Mouse (Mus musculus) 416B (cell line): ENCODE data around the gene Pcdh7.
A peak's percentile ranks its signal among the peaks of the same experiment; 100 is the strongest.

ENCODE experiments used
- DNase-seq: peaks from one replicate; pipeline ENCODE4 v3.0.0; 2011; ENCODE audit warnings: low read depth

Gene Pcdh7

DNA sequence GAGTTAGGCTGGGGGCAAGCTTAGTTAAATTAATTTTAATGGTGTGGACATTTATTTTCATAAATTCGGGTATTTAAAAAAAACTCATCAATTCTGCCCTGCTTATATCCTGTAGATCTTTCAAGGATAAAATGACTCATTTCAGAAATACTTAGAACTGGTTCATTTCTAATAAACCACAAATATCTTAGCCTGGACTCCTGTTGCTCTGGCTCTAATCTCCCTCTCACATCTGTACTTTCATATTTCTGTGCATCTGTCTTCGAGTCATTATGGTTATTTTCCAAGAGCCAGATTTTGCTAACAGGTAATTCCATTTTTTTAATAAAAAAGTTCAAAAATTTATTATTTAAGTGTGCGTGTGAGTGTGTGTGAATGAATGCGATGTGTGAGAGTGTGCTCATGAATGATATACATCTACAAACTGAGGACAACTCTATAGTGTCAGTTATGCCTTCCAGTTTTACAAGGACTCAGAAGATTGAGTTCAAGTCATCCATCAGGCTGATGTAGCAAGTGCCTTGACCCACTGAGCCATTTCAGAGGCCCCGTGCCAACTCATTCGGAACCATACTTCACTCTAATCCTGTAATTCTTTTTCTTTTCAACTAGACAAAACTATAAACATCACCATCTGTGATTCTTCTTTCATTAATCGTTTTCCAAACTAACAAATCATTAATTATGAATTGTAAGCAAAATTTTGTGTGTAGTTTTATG lies 80.3 kb downstream of the Pcdh7 start:
- DNase-seq, result peak; percentile 63

- DNase-seq, result no peak
These were observed 85.3 kb downstream of the Pcdh7 start for GRCm38 (mm10) chr5:57803108-57803507.

DNA sequence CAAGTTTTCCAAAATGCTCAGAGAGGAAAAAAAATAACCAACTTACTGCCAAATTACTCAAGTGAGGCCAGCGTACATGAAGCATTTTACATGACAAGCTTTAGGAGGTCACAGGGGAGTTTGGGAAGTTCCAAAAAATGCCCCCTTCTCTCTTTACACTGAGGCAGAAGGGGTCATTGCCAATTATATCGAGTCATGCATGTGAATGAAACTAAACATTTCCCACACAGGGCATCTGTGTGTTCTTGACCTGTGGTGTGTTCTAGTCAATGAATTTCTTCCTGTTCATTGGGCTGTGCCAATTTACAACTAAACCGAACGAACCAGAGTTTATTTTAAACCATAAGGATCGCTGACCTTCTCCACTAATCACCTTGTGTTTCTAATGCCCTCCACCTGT lies 86.1 kb downstream of the Pcdh7 start:
- DNase-seq, result no peak

DNA sequence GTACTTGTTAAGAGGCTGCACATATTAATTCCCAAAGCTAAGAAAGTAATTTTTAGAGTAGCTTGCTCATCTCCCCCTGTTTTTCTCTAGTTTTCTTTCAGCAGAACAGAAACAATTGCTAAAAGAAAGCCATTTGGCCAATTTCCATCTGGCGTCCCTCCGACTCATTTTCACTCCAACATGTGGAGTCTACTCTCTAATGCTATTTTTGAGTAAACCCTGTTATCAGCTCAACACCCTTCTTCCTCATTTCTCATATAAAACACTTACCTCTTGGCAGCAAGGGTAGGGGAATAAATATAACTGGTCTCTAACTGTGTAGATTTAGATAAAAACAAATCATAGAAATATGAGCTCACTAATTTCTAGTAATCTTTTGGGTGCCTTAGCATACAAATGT lies 89.6 kb downstream of the Pcdh7 start:
- peak; percentile 44 for DNase-seq

DNA sequence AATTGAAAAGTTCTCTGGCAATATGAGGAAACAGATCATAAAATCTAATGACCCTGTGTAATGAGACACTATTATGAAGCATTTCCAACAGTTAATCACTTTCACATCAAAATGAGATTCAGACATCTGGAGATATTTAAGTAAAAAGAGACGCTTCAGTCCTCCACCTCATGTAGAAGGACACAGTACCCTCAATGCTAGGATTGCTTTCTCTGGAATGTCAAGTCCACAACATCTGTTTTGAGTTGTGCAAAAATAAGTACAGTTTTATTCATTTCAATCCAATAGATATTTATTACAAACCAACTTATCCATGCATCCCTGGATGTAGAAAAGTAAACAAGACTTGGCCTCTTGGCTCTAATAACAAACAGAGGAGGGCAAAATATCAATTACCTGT lies 92.9 kb downstream of the Pcdh7 start:
- no peak for DNase-seq

DNA sequence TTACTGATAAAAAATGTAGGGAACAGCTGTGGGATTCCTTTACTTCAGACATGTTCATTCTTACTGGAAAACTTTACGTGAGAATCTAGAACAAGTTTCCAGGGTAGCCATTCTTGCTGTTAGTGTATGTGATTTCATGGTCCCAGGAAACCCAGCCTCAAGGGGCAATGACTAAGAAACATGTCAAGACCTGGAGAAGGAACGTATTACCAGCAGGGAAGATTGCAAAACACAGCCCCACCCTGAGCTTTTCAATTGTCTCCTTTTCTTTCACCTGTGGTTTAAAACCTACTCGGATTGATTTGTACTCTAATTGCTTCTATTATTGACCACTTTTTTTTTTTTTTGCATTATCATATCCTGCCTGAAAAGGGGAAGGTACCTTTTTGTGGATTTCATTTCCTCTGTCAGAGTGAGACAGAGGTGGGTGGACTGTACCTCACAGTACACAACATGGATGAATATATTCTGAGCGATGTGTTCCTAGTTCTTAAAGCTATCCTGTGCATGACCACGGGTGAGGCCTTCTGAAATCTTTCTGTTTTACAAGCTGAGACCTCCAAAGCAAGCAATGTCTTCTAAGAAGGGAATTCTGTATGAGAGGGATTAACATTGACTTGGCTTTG lies 98.3 kb downstream of the Pcdh7 start:
- DNase-seq, result peak; percentile 61

- DNase-seq, result no peak
These were observed 102.0 kb downstream of the Pcdh7 start for GRCm38 (mm10) chr5:57819788-57820187.

GRCm38 (mm10) chr5:57821099-57821498 lies 103.3 kb downstream of the Pcdh7 start:
- no peak for DNase-seq

DNA sequence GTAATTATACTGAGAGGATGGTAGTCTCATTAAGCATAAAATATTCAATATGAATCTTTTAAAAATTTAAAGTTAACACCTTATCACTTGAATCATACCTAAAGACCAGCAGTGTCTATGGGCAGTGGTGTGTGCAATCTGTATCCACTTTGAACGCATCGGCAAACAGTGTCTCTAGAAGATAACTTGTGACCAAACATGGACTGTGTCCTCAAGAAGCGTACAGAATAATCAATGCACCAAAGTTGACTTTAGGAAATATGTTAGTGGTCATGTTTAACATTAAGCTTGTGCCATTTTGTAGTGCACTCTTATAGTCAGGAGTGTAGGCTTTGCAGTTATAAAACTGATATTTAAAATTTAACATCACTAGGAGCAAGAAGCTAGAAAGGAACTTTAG lies 110.7 kb downstream of the Pcdh7 start:
- DNase-seq, result no peak

- no peak for DNase-seq
These were observed 119.4 kb downstream of the Pcdh7 start for GRCm38 (mm10) chr5:57837150-57837549.

DNA sequence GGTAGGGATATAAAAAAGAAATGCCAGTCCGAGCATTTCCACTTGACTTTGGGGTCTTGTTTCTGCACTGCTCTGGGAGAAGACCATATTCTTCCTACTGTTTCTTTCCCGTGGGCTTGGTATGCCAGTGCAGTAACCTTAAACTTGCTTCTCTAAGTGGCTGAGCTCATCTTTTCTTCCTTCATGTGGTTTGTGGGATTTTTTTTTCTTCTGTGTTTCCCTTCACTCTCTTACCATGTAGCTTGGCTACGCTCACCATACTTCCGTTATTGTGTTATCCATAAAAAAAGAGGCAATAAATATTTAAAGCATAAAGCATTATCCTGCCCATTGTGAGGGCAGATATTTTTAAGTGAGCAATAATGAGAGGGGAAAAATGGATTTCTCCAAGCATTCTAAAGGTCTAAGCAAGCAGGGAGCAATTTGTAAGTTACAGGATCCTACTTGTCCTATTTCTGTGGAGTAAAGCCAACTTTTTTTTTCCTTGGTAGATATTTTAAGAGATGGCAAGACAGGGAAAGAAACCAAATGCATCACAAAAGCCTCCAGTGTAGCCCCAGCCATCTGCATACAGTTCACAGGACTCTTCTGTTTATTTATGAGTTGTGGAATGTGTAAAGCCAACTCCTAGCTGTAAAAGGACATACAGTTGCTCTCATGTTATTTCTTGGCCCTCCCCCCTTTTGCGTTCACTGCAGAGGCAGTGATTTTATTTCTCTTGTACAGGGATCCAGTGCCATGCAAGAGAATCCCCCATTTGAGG lies 123.8 kb downstream of the Pcdh7 start:
- DNase-seq, result peak; percentile 65

DNA sequence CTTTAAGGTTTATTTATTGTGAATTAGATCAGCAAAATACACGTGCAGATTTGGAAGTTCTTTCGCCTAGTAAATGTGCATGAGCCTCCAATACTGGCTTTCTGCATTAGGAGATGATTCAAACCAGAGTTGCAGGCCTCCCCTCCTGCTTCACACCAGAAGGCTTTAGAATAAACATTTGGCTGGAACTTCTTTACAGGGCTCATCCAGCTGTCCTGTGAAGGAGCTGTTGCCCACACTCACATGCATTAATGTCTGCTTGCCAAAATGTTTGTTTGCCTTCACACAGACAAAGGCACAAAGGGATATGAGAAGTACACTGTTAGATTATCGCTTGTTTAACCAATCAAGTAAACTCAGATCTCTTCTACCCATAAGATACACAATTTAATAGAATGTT lies 129.7 kb downstream of the Pcdh7 start:
- DNase-seq, result no peak

DNA sequence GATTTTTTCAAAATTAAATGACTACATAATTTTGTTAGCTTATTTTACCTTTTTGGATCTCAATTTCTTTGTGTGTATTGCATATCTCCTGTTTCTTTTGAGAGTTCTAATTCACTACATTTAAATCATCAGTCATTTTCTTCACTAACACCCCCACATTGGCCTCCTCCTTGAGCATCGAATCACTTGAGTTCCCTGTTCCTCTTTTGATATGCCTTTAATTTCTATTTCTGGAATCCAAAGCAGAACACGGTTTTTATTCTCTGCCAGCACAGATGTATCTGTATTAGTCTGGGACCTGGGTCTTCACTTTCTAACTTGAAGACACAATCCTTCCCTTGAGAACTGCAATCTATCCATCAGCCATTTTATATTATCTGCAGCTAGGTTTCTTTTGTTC lies 132.3 kb downstream of the Pcdh7 start:
- DNase-seq, result no peak

DNA sequence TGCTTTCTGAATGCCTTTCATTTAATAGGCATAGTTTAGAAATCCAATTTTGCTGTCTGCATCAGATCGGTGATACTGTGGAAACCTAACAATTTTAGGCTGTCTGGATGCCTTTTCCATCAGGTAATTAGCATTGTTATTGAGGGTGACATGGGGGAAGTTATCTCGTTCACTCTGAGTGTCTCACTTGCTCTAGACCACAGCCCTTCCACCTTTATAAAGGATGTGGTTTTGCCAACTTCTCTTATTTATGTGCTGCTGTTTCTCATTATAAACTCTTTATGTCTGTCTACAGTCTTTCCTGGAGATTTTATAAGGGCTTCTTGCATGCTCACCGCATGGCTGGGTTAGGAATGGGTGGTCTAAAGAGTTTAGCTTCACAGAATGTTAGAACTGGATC lies 139.5 kb downstream of the Pcdh7 start:
- DNase-seq, result peak; percentile 70

DNA sequence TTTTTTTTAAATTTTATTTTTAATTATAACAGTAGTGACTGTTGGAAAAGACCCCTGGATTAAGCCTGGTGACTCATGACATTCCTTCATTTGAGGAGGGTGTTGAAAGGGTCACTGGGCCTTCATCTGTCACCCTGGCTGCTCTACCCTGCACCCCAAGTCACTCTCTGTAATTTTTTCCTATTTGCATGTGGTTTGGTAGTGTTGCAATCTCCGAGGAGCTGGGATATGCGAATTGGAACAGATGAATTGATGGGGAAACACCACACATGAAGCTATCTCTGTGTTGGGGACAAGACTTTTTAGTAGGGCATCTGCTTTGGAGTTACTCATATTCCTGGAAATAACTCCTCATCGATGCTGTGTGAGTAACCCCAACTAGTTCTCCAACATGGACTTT lies 146.5 kb downstream of the Pcdh7 start:
- peak; percentile 71 for DNase-seq

- DNase-seq, result no peak
These were observed 147.5 kb downstream of the Pcdh7 start for GRCm38 (mm10) chr5:57865256-57865655.

GRCm38 (mm10) chr5:57866097-57866496 lies 148.3 kb downstream of the Pcdh7 start:
- DNase-seq, result no peak

- DNase-seq, result no peak
These were observed 150.1 kb downstream of the Pcdh7 start for GRCm38 (mm10) chr5:57867906-57868305.

DNA sequence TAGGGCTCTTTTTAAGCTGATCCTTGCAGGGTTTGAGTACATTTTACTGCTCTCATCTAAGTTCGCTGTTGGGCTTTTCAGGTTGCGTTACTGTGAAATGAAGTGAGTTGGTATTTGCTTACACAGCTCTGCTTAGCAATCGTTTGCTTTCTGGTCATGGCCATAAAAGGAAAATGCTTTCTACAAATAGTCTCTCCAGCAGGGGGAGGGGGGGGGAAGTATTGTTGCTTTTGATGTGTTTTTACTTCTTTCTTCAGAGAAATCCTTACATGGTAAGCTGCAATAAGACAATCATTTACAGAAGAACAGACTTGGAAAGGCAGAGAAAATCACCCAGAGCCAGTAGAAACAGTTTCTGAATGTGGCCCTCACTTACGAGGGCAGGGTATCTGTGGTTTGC lies 150.9 kb downstream of the Pcdh7 start:
- peak; percentile 55 for DNase-seq

DNA sequence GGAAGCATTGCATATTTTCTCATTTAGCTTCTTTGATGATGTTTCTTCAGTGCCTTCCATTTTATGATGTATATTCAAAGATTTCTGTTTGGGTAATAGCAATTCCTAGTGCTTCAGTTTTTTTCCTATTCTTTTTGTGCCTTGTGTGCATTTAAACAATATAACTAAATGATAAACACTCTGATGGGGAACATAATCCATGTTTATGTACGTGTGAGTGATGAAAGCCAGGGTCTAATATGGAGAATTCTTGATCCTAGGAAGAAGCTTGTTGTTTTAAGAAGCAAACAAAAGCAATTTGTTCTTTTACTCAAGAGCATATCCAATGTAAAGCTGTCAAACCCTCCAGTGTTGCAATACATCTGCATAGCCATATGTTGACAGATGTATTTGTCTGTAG lies 153.0 kb downstream of the Pcdh7 start:
- no peak for DNase-seq

- DNase-seq, result no peak
These were observed 167.2 kb downstream of the Pcdh7 start for GRCm38 (mm10) chr5:57884982-57885381.

- DNase-seq, result peak; percentile 66
These were observed 181.3 kb downstream of the Pcdh7 start for GRCm38 (mm10) chr5:57899018-57899614.

GRCm38 (mm10) chr5:57907218-57907617 lies 189.5 kb downstream of the Pcdh7 start:
- DNase-seq, result no peak
